Mouse (Mus musculus): ENCODE data around the gene Zkscan5. TPM values are rescaled to one million over a fixed set of nuclear protein-coding genes. Genes with fewer than 3 reads are reported as not detected.

The Zkscan5 gene
- polyA plus RNA-seq (2015; fragmentation: Illumina TruSeq; extraction: RNeasy Lipid Tissue Mini Kit (QIAGEN cat#74804); ENCODE audit: insufficient read depth, low replicate concordance), result 5.8 TPM

DNA sequence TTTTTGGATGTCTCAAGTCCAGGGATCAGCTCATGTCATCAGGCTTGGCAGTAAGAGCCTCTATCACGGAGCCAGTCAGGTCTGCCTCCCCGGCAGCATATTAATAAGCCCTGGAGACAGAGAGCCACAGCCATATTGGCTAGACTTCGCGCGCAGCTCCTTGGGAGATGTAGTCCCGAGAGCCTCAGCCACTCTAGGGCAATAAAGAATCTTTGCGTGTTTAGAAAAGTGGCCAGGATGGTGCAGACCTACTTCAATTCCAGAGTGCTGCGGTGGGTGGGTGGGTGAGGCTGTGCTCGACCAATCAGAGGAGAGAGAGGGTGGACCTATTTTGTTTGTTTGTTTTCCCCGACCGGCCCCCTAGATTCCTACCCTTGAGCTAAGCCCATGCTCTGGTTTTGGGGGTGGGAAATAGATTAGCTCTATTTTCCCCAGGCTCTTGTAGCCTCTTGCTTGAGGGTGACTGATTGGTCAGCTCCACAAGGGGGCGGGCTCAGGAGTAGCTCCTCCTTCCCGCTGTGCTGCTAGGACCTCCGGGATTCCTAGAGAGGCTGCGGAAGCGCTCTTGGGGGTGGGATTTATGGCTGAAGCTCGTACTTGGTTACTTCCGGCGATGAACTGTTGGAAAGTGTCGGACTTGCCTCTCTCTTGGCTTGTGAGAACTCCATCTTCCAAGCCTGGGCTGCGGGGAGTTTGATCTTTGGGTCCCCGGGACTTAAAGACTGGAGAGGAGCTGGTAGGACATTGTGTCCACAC lies at the start of gene Zkscan5:
TSS of gene Zkscan5 (plus strand) at position 627 of the 756 bp plus-strand sequence.

DNA sequence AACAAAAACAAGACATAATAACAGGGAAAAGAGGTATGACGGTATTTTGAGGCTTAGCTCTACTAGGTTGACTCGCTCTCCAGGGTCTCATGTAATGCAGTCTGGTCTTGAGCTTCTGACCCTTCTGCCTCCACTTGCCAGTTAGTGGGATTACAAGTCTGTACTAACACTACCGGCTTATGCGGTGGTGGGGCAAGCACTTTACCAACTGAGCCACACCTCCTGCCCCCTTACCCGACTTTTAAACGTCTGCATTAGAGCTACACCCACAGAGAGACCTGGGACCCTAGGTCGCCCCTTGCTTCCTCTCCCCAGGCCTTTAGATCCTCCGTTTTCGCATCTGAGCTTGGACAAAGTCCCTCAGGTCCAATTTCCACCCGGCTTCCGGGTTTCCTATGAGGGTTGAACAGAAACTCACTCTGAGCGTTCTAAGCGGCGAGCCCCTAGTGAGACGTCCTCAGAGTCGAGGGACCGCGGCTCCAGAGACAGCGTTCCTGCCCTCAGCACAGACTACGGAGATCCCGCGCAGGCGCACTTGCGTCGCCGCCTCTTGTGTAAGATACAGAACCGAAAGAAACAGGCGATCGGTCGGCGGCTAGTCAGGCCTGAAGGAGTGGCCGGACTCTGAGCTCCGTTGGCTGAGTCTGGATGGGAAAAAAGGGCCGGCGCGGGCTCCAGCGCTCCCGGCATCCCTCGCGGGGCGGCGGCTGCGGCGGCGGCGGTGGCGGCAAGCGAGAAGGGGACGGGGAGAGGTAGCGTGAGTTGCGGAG lies 37.6 kb upstream of the Zkscan5 start, which contains the start of the genes Ptcd1 and Cpsf4:
TSS of gene Ptcd1 (minus strand) at position 573 of the 770 bp plus-strand sequence.
TSS of gene Cpsf4 (plus strand) at position 678 of the 770 bp plus-strand sequence.

DNA sequence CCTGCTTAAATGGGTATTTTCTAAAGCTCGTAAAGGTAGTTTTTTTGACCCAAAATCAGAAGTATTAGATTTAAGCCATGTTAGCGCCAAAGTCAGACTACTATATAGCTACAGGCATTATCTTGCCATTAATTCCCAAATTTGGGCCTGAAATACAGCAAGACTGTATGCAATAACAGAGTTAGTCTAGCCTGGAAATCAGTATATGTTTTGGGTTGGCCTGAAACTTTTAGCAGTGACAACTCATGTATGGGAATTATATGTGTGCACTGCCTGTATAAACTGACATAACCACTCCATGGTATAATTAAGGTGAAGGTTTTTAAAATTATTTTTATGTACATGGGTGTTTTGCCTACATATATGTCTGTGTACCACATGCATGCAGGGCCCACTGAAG lies 12.4 kb upstream of the Zkscan5 start, which contains the start of gene Atp5j2:
TSS of gene Atp5j2 (minus strand) at position 101 of the 400 bp plus-strand sequence.

DNA sequence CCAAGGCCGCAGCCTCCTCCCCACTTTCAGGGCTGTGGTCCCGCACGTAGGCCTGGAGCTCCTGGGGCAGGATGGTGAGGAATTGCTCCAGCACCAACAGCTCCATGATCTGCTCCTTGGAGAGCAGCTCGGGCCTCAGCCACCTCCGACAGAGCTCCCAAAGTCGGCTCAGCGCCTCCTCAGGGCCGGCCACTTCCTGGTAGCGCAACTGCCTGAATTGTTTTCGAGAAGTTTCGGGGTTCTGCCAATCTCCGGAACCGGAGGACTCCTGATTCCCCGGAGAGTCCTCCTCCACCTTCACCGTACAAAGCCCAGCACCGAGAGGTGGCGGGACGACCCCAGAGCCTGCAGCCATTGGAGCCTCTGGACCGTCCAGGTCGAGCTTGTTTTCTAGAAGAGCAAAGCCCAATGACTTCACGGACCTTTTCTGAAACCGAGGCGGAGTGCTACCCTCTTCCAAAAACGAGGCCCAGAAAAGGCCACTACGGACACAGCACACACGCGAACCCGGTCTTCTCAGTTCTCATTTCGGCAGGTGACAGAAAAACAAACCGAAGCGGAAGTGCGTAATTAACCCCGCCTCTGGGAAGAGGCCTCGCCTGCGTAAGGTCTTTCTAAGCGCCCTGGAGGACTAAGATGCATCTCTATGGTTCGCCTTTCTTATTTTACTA lies 2.9 kb upstream of the Zkscan5 start, which contains the start of gene Zkscan14:
TSS of gene Zkscan14 (minus strand) at position 548 of the 671 bp plus-strand sequence.

DNA sequence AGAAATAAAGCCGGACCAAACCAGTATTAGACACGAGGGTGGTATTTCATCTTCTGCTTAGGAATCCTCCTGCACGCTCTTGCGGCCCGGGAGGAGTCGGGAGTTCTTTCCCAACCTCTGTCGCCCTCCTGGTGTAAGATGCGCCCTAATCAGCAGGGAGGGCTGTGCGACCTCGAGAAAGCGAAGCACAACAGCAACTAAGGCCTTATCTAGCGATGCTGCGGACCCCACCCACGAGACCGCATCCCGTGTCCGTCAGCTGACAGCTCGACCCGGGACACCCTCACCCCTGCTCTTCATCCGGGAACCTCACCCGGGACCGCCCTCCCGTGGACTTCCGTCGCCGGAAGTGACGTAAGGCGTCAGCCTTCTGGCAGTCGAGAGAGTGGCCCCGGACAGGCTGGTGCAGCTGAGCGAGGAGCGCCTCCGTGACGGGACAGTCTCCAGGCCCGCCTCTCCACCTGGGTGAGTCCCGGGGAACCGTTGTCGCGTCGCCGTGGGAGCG lies 27.1 kb downstream of the Zkscan5 start, which contains the start of gene Zfp655:
TSS of gene Zfp655 (plus strand) at position 349 of the 505 bp plus-strand sequence.

Other genes starting within 250 kb of the Zkscan5 start
- gene Smurf1, start 238.7 kb upstream of the Zkscan5 start, polyA plus RNA-seq (2015; fragmentation: Illumina TruSeq; extraction: RNeasy Lipid Tissue Mini Kit (QIAGEN cat#74804); ENCODE audit: insufficient read depth, low replicate concordance), result 19.4 TPM
- not detected for gene Gm4871, start 171.8 kb upstream of the Zkscan5 start, polyA plus RNA-seq (2015; fragmentation: Illumina TruSeq; extraction: RNeasy Lipid Tissue Mini Kit (QIAGEN cat#74804); ENCODE audit: insufficient read depth, low replicate concordance)
- gene 1700018F24Rik, start 161.6 kb upstream of the Zkscan5 start, polyA plus RNA-seq (2015; fragmentation: Illumina TruSeq; extraction: RNeasy Lipid Tissue Mini Kit (QIAGEN cat#74804); ENCODE audit: insufficient read depth, low replicate concordance), result not detected
- 62.9 TPM for gene Arpc1a, start 120.7 kb upstream of the Zkscan5 start, polyA plus RNA-seq (2015; fragmentation: Illumina TruSeq; extraction: RNeasy Lipid Tissue Mini Kit (QIAGEN cat#74804); ENCODE audit: insufficient read depth, low replicate concordance)
- not detected for gene Kpna7, start 120.5 kb upstream of the Zkscan5 start, polyA plus RNA-seq (2015; fragmentation: Illumina TruSeq; extraction: RNeasy Lipid Tissue Mini Kit (QIAGEN cat#74804); ENCODE audit: insufficient read depth, low replicate concordance)
- gene Arpc1b, start 90.3 kb upstream of the Zkscan5 start, polyA plus RNA-seq (2015; fragmentation: Illumina TruSeq; extraction: RNeasy Lipid Tissue Mini Kit (QIAGEN cat#74804); ENCODE audit: insufficient read depth, low replicate concordance), result 163 TPM
- 85.8 TPM for gene Pdap1, start 64.3 kb upstream of the Zkscan5 start, polyA plus RNA-seq (2015; fragmentation: Illumina TruSeq; extraction: RNeasy Lipid Tissue Mini Kit (QIAGEN cat#74804); ENCODE audit: insufficient read depth, low replicate concordance)
- gene Bud31, start 64.2 kb upstream of the Zkscan5 start, polyA plus RNA-seq (2015; fragmentation: Illumina TruSeq; extraction: RNeasy Lipid Tissue Mini Kit (QIAGEN cat#74804); ENCODE audit: insufficient read depth, low replicate concordance), result 163 TPM
- 7.1 TPM for gene Ptcd1, start 37.5 kb upstream of the Zkscan5 start, polyA plus RNA-seq (2015; fragmentation: Illumina TruSeq; extraction: RNeasy Lipid Tissue Mini Kit (QIAGEN cat#74804); ENCODE audit: insufficient read depth, low replicate concordance)
- gene Cpsf4, start 37.3 kb upstream of the Zkscan5 start, polyA plus RNA-seq (2015; fragmentation: Illumina TruSeq; extraction: RNeasy Lipid Tissue Mini Kit (QIAGEN cat#74804); ENCODE audit: insufficient read depth, low replicate concordance), result 25.1 TPM
- 143 TPM for gene Atp5j2, start 12.5 kb upstream of the Zkscan5 start, polyA plus RNA-seq (2015; fragmentation: Illumina TruSeq; extraction: RNeasy Lipid Tissue Mini Kit (QIAGEN cat#74804); ENCODE audit: insufficient read depth, low replicate concordance)
- gene Zkscan14, start 2.7 kb upstream of the Zkscan5 start, polyA plus RNA-seq (2015; fragmentation: Illumina TruSeq; extraction: RNeasy Lipid Tissue Mini Kit (QIAGEN cat#74804); ENCODE audit: insufficient read depth, low replicate concordance), result 12.6 TPM
- 43.5 TPM for gene Zfp655, start 27.2 kb downstream of the Zkscan5 start, polyA plus RNA-seq (2015; fragmentation: Illumina TruSeq; extraction: RNeasy Lipid Tissue Mini Kit (QIAGEN cat#74804); ENCODE audit: insufficient read depth, low replicate concordance)
- 4.8 TPM for gene Zscan25, start 75.9 kb downstream of the Zkscan5 start, polyA plus RNA-seq (2015; fragmentation: Illumina TruSeq; extraction: RNeasy Lipid Tissue Mini Kit (QIAGEN cat#74804); ENCODE audit: insufficient read depth, low replicate concordance)
- not detected for gene Cyp3a57, start 140.7 kb downstream of the Zkscan5 start, polyA plus RNA-seq (2015; fragmentation: Illumina TruSeq; extraction: RNeasy Lipid Tissue Mini Kit (QIAGEN cat#74804); ENCODE audit: insufficient read depth, low replicate concordance)

All from spleen, adult 10 weeks (tissue).